Mouse (Mus musculus): ENCODE data around the gene Tarbp2. TPM values are rescaled to one million over a fixed set of nuclear protein-coding genes. Genes with fewer than 3 reads are reported as not detected.
A peak's percentile ranks its signal among the peaks of the same experiment; 100 is the strongest.

Gene Tarbp2
- polyA plus RNA-seq, 1 experiment: 47.5 TPM

DNA sequence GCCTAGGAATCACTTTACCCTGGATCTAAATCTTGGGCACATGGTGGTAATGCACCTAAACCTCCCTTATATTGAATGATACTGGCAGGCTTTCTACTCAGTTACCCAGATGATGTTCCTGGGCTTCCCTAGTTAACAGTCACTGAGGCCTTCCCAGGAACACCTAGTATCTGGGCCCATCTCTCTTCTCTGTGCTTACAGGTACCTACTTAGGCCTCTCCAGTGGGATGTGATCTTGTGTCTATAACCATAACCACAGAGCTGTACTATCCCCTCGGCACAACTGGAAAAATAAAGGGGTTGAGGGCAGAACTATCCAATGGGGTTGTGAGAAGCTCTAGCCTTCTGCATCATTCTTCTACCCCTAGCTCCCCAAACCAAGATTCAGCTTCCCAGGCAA lies 11.1 kb upstream of the Tarbp2 start:
- no peaks in the 10 kb centered on the region for H3K27me3 ChIP-seq (ENCODE audit: control insufficient read depth, insufficient read depth, low read length, poor library complexity, severe bottlenecking)
- H3K4me1 ChIP-seq (ENCODE audit: control insufficient read depth, insufficient read depth, low read length): peaks cover 3% of the 10 kb centered on the region
- no peak for TF ChIP-seq EP300 (IDR thresholded peaks at IDR 0.05; ENCODE audit: insufficient read depth, low read depth, low read length)
- TF ChIP-seq CTCF (IDR thresholded peaks at IDR 0.05; ENCODE audit: low read depth, low read length): no peak
- no peak for TF ChIP-seq POLR2A (IDR thresholded peaks at IDR 0.05; ENCODE audit: insufficient read depth, low read length)
- no peak overlapping the region for H3K27ac ChIP-seq (ENCODE audit: insufficient read depth, low read length)
- H3K4me3 ChIP-seq (ENCODE audit: low read depth, low read length): no peak overlapping the region
- H3K9me3 ChIP-seq (replicated peaks; ENCODE audit: control insufficient read depth, insufficient read depth, low read length, poor library complexity, severe bottlenecking): no peaks in the 10 kb centered on the region
- no peak overlapping the region for H3K9ac ChIP-seq (ENCODE audit: low read depth, poor library complexity, severe bottlenecking)
- peaks cover 27% of the 10 kb centered on the region for H3K36me3 ChIP-seq (ENCODE audit: control insufficient read depth, insufficient read depth, low read length, poor library complexity, severe bottlenecking)

DNA sequence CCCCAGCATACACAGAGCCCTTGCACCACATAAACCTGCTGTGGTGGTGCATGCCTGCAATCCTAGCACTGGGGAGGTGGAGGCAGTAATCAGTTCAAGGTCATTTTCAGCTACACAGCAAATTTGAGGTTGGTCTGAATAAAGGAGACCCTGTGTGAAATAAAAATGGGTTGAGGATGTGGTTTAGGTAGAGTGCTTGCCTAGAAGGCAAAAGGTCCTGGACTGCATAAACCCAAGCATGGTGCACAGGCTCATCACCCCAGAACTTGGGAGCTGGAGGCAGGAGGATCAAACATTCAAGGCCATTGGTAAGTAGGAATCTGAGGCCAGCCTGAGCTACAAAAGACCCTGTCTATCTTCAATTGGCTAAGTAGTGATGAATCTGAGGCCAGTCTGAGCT lies 10.4 kb upstream of the Tarbp2 start:
- Histone ChIP-seq H3K9me3 (replicated peaks; ENCODE audit: control insufficient read depth, insufficient read depth, low read length, poor library complexity, severe bottlenecking) (no peaks in the 10 kb centered on the region), H3K4me3 (ENCODE audit: low read depth, low read length) (no peak overlapping the region), H3K27ac (ENCODE audit: insufficient read depth, low read length) (no peak overlapping the region), H3K9ac (ENCODE audit: low read depth, poor library complexity, severe bottlenecking) (no peak overlapping the region), H3K27me3 (ENCODE audit: control insufficient read depth, insufficient read depth, low read length, poor library complexity, severe bottlenecking) (no peaks in the 10 kb centered on the region), H3K4me1 (ENCODE audit: control insufficient read depth, insufficient read depth, low read length) (peaks cover 6% of the 10 kb centered on the region), H3K36me3 (ENCODE audit: control insufficient read depth, insufficient read depth, low read length, poor library complexity, severe bottlenecking) (peaks cover 20% of the 10 kb centered on the region)
- TF ChIP-seq EP300 (IDR thresholded peaks at IDR 0.05; ENCODE audit: insufficient read depth, low read depth, low read length) (no peak), POLR2A (IDR thresholded peaks at IDR 0.05; ENCODE audit: insufficient read depth, low read length) (no peak), CTCF (IDR thresholded peaks at IDR 0.05; ENCODE audit: low read depth, low read length) (no peak)

DNA sequence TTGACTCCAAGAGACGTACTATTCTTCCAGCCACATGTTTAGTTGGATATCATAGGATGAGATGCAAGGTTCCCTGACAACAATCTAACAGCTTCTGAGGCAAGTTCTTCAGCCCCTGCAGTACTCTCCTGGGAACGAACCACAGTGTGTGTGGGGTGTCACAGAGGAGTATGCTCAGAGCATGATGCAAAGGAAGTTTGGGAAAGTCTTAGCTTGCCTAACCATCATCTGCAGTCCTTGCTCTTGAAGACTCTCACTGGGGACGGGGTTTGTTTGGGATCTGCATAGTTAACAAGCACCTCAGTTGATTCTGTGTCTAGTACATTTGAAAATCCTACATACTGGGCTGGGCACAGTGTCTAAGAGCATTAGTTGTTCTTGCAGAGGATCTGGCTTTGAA lies 9.7 kb upstream of the Tarbp2 start:
- no peak overlapping the region for H3K27ac ChIP-seq (ENCODE audit: insufficient read depth, low read length)
- no peaks in the 10 kb centered on the region for H3K27me3 ChIP-seq (ENCODE audit: control insufficient read depth, insufficient read depth, low read length, poor library complexity, severe bottlenecking)
- TF ChIP-seq POLR2A (IDR thresholded peaks at IDR 0.05; ENCODE audit: insufficient read depth, low read length): no peak
- TF ChIP-seq EP300 (IDR thresholded peaks at IDR 0.05; ENCODE audit: insufficient read depth, low read depth, low read length): no peak
- no peak for TF ChIP-seq CTCF (IDR thresholded peaks at IDR 0.05; ENCODE audit: low read depth, low read length)
- peaks cover 12% of the 10 kb centered on the region for H3K36me3 ChIP-seq (ENCODE audit: control insufficient read depth, insufficient read depth, low read length, poor library complexity, severe bottlenecking)
- no peaks in the 10 kb centered on the region for H3K9me3 ChIP-seq (replicated peaks; ENCODE audit: control insufficient read depth, insufficient read depth, low read length, poor library complexity, severe bottlenecking)
- peaks cover 6% of the 10 kb centered on the region for H3K4me1 ChIP-seq (ENCODE audit: control insufficient read depth, insufficient read depth, low read length)
- no peak overlapping the region for H3K9ac ChIP-seq (ENCODE audit: low read depth, poor library complexity, severe bottlenecking)
- no peak overlapping the region for H3K4me3 ChIP-seq (ENCODE audit: low read depth, low read length)

DNA sequence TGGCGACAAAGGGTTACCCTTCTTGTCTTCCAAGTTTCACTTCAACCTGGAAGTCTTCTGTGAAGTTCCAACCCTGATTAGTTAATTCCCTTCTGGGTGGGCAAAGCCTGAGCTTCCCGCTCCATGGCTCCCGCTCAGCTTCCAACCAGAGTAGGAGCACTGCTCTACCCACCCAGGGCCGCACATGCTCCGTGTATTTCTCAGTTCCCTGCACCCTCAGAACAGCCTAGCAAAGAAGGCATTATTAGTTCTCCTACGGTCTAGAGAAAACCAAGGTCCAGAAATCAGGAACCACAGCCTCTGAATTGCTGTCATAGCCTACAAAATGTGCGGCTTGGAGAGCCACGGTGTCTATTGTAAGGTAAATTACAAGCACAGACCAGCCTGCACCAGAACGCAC lies 7.9 kb upstream of the Tarbp2 start:
- TF ChIP-seq EP300 (IDR thresholded peaks at IDR 0.05; ENCODE audit: insufficient read depth, low read depth, low read length) (no peak), CTCF (IDR thresholded peaks at IDR 0.05; ENCODE audit: low read depth, low read length) (no peak), POLR2A (IDR thresholded peaks at IDR 0.05; ENCODE audit: insufficient read depth, low read length) (no peak)
- Histone ChIP-seq H3K27me3 (ENCODE audit: control insufficient read depth, insufficient read depth, low read length, poor library complexity, severe bottlenecking) (no peaks in the 10 kb centered on the region), H3K9me3 (replicated peaks; ENCODE audit: control insufficient read depth, insufficient read depth, low read length, poor library complexity, severe bottlenecking) (no peaks in the 10 kb centered on the region)

DNA sequence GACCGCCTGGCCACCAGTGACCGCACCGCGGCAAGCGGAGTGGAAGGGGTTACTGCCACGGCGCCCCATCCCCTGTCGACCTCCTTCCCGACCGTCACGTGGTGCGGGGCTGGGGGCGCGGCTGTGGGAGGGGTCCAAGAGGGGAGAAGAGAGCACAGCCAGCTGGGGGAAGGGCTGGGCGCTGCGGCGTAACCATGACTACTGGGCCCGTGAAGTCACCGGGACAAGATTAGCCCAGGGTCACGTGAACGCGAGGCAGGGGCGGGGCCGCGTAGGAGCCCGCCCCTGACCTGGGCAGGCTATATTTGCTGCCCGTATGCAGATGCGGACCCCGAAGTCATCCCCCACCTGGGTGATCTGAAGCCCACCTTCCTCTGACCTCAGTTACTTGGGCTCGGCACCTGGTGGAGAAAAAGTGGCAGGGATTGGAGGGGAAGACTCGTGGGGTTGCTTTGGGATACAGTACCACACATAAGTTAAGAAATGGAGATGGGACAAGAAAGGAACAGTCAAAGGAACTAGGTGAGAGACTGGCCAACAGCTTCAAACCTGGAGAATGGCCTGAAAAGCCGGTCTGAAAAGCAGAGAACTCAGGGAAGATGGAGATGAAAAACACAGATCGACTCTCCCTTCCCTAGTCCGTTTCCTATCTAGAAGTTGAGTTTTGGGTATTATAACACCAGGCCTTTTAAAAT lies 7.3 kb upstream of the Tarbp2 start:
- TF ChIP-seq EP300 (IDR thresholded peaks at IDR 0.05; ENCODE audit: insufficient read depth, low read depth, low read length) (no peak; the same call in 1 of the 2 replicates), CTCF (IDR thresholded peaks at IDR 0.05; ENCODE audit: low read depth, low read length) (no peak), POLR2A (IDR thresholded peaks at IDR 0.05; ENCODE audit: insufficient read depth, low read length) (peak; percentile 43)
- Histone ChIP-seq H3K4me3 (ENCODE audit: low read depth, low read length) (peak overlapping the region; percentile 76), H3K9me3 (replicated peaks; ENCODE audit: control insufficient read depth, insufficient read depth, low read length, poor library complexity, severe bottlenecking) (no peaks in the 10 kb centered on the region), H3K27me3 (ENCODE audit: control insufficient read depth, insufficient read depth, low read length, poor library complexity, severe bottlenecking) (no peaks in the 10 kb centered on the region), H3K4me1 (ENCODE audit: control insufficient read depth, insufficient read depth, low read length) (peaks cover 6% of the 10 kb centered on the region), H3K9ac (ENCODE audit: low read depth, poor library complexity, severe bottlenecking) (peak overlapping the region; percentile 50), H3K27ac (ENCODE audit: insufficient read depth, low read length) (peak overlapping the region; percentile 12; the same call in 1 of the 2 replicates), H3K36me3 (ENCODE audit: control insufficient read depth, insufficient read depth, low read length, poor library complexity, severe bottlenecking) (no peaks in the 10 kb centered on the region; the same call in 1 of the 2 replicates)

More for the DNA sequence above, 7.9 kb upstream of the Tarbp2 start:
- H3K9ac ChIP-seq (ENCODE audit: low read depth, poor library complexity, severe bottlenecking): peak overlapping the region; percentile 50
- peaks cover 5% of the 10 kb centered on the region for H3K4me1 ChIP-seq (ENCODE audit: control insufficient read depth, insufficient read depth, low read length)
- peak overlapping the region; percentile 76 for H3K4me3 ChIP-seq (ENCODE audit: low read depth, low read length)
- no peaks in the 10 kb centered on the region; the same call in 1 of the 2 replicates for H3K36me3 ChIP-seq (ENCODE audit: control insufficient read depth, insufficient read depth, low read length, poor library complexity, severe bottlenecking)
- H3K27ac ChIP-seq (ENCODE audit: insufficient read depth, low read length): 0 out of 2 replicates have a peak overlapping the region, but pooled peaks have one; percentile 31

DNA sequence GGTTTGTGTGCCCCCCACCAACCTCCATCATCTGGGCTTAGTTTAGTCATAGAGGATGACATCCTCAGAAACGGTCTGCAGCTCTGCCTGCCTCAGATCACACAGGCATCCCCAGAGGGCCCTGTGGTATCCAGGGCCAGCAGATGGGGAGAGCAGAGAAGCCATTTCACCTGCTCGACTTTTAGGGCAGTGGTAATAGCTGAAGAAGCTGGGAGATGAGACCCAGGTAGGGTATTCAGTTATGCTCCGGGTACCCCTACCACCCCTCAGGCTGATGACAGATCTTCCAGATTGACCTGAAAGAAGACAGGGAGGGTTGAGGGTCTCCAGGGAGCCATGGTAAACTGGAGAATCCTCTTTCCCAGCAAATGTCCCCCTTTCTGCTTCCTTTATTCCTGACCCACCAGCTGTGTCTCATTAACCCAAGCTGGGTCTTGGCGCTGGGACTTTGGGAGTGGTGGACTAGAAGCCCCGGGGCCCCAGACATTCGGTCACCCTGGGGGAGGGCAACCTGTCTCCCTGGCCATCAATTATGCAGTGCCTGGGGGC lies 6.6 kb upstream of the Tarbp2 start:
- Histone ChIP-seq H3K9me3 (replicated peaks; ENCODE audit: control insufficient read depth, insufficient read depth, low read length, poor library complexity, severe bottlenecking) (no peaks in the 10 kb centered on the region), H3K4me3 (ENCODE audit: low read depth, low read length) (no peak overlapping the region), H3K36me3 (ENCODE audit: control insufficient read depth, insufficient read depth, low read length, poor library complexity, severe bottlenecking) (no peaks in the 10 kb centered on the region; the same call in 1 of the 2 replicates), H3K27ac (ENCODE audit: insufficient read depth, low read length) (0 out of 2 replicates have a peak overlapping the region, but pooled peaks have one; percentile 12), H3K9ac (ENCODE audit: low read depth, poor library complexity, severe bottlenecking) (no peak overlapping the region), H3K4me1 (ENCODE audit: control insufficient read depth, insufficient read depth, low read length) (peaks cover 7% of the 10 kb centered on the region), H3K27me3 (ENCODE audit: control insufficient read depth, insufficient read depth, low read length, poor library complexity, severe bottlenecking) (no peaks in the 10 kb centered on the region)
- TF ChIP-seq POLR2A (IDR thresholded peaks at IDR 0.05; ENCODE audit: insufficient read depth, low read length) (no peak), CTCF (IDR thresholded peaks at IDR 0.05; ENCODE audit: low read depth, low read length) (no peak), EP300 (IDR thresholded peaks at IDR 0.05; ENCODE audit: insufficient read depth, low read depth, low read length) (no peak)
